Mouse (Mus musculus): ENCODE data around the gene Vwa5b2. TPM values are rescaled to one million over a fixed set of nuclear protein-coding genes. Genes with fewer than 3 reads are reported as not detected.
A peak's percentile ranks its signal among the peaks of the same experiment; 100 is the strongest.

Gene Vwa5b2
- total RNA-seq, 2 experiments from 2014 or later, result 63.4 to 68.3 TPM

DNA sequence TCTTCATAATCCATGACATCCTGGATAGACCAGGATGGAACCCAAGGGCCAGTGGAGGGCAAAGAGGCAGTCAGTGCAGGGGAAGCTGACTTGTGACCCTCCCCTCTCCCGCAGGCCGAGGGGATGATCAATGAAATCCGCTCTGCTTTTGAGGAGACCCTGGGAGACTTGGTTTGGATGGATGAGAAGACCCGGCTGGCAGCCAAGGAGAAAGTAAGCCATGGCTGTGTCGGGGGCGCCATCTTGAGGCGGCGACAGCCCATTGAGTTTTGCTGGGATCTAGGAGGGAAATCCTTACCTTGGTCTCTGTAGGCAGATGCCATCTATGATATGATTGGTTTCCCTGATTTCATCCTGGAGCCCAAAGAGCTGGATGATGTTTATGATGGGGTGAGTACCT, 52.9 kb downstream of the Vwa5b2 start:
- no peak overlapping the region for H3K4me3 ChIP-seq
- DNase-seq (ENCODE audit: extremely low spot score in 1 of 2, low spot score in 2 of 2), result peak; percentile 71 to 81
- peak; percentile 87 for TF ChIP-seq CTCF (IDR thresholded peaks at IDR 0.05)
- H3K27ac ChIP-seq, result no peak overlapping the region
- intact Hi-C loops (cut with DNase I), result loop anchor here (1.0 to 10.0 kb wide), 2 partner anchors 57 to 146 kb away; partner anchors contain the start of gene Vwa5b2

DNA sequence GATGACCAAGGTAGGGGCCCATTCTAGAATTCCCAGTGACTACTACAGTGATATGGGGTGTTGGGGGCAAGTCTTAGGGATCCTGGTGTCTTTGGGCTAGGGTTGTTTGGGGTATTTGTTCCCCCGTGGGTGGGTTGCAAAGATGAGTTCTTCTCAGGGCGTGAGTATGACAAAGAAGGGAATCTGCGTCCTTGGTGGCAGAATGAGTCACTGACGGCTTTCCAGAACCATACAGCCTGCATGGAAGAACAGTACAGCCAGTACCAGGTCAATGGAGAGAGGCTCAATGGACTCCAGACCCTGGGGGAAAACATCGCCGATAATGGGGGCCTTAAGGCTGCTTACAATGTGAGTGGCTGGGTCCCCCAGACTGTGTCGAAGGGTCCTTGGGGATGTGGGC, 54.6 kb downstream of the Vwa5b2 start:
- intact Hi-C loops (cut with DNase I), result loop anchor here (10.0 kb wide), 1 partner anchor 59 kb away; the partner anchor contains the start of gene Vwa5b2
- no peak for TF ChIP-seq CTCF (IDR thresholded peaks at IDR 0.05)
- Histone ChIP-seq H3K4me3 (no peak overlapping the region), H3K27ac (no peak overlapping the region)
- no peak for DNase-seq (ENCODE audit: extremely low spot score in 1 of 2, low spot score in 2 of 2)

DNA sequence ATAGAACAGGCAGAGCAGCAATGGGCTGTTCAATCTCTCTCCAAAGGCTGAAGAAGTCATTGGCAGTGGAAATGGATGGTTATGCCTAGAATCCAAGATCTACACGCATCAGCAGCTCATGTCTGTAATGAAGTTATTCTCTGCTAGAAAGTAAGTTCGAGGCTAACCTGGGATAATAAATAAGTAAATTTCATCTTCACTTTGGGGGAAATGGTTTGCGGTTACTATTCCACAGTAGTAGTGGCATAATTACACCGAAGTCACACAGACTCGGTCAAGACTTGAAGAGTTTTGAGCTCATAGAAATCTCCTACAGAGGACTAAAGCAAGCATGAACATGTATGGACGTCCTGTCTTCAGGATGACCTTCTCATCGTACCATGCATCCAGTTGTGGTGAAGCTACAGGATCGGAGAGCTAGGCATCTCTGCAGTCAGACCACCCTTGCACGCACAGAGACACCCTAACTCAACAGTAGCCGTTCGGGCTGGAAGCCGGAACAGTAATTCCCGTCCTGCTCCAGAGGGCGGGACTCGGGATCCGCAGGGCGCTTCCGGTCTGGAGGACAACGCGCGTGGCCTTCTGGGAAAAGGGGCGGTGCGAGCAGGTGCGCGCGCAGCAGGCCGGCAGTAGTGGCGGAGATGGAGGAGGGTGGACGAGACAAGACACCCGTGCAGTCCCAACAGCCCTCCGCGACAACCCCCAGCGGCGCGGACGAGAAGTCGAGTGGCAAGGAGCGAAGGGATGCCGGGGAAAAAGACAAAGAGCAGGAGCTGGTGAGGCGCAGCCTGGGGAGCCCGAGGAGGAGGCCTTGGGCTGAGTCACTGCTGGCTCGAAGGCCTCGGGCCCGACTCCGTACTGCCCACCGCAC, 62.0 kb downstream of the Vwa5b2 start, which contains the start of gene Psmd2:
TSS of gene Psmd2 (plus strand) at position 577 of the 871 bp plus-strand sequence.
- Histone ChIP-seq H3K4me3 (peak within 1 kb of the TSS; percentile 58), H3K27ac (peak within 1 kb of the TSS; percentile 88)
- TF ChIP-seq CTCF (IDR thresholded peaks at IDR 0.05), result no peak; the same call in 1 of the 2 replicates
- peak; percentile 95 to 98 for DNase-seq (ENCODE audit: extremely low spot score in 1 of 2, low spot score in 2 of 2)
- intact Hi-C loops (cut with DNase I), result loop anchor here (1.0 to 2.0 kb wide), 2 partner anchors 21 to 40 kb away; partner anchors contain the start of genes Alg3, Eef1akmt4 and Gm49333

DNA sequence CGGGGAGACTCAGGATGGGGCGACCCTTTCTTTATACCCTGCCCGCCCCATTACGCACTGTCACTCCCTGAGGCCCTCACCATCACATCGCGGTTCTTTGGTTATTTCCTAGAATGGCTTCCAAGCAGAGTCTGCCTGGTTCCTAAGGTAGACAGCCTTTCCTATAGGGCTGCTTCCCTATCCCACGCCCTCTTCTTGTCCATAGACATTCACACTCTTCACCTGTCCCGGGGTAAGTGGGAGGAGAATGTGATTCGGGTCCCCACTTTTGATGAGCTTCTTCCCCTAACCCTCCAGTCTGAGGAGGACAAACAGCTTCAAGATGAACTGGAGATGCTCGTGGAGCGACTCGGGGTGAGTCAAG, 62.7 kb downstream of the Vwa5b2 start:
- DNase-seq (ENCODE audit: extremely low spot score in 1 of 2, low spot score in 2 of 2), result no peak
- TF ChIP-seq CTCF (IDR thresholded peaks at IDR 0.05), result no peak
- Histone ChIP-seq H3K4me3 (peak overlapping the region; percentile 58), H3K27ac (peak overlapping the region; percentile 88)
- intact Hi-C loops (cut with DNase I), result loop anchor here (1.0 to 2.0 kb wide), 2 partner anchors 21 to 41 kb away; partner anchors contain the start of genes Alg3, Eef1akmt4 and Gm49333

DNA sequence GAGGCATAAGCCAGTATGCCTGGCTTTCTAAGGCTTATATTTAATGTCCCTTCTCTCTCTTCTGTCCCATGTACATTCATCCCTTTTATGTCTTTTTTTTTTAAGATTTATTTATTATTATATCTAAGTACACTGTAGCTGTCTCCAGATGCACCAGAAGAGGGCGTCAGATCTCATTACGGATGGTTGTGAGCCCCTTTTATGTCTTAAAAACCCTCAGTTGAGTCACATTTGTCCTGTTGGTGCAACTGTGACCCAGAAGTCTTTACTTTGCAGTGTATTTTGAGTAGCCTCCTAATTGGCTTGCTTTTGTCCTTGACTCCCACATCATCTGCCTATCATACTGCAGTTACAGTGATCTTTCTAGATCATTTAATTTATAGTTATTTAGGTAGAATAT, 64.0 kb downstream of the Vwa5b2 start:
- no peak overlapping the region for H3K27ac ChIP-seq
- H3K4me3 ChIP-seq, result no peak overlapping the region; the same call in 1 of the 2 replicates
- TF ChIP-seq CTCF (IDR thresholded peaks at IDR 0.05), result peak; percentile 26
- no peak for DNase-seq (ENCODE audit: extremely low spot score in 1 of 2, low spot score in 2 of 2)
- intact Hi-C loops (cut with DNase I), result no loop called here

Small RNA genes within 50 kb of the gene (microRNA-seq; reads per million reads assigned to microRNA genes)
- gene Mir1224, result 422 to 647 reads per million in 2 experiments

Other genes starting within 250 kb of the Vwa5b2 start
- gene Abcc5, start 163.1 kb upstream of the Vwa5b2 start, total RNA-seq (2021), result 100 to 1,000 TPM; 251 to 270 TPM
- 10 to 100 TPM; 59.2 to 59.6 TPM for gene Eif2b5, start 90.7 kb upstream of the Vwa5b2 start, total RNA-seq (2021)
- gene Dvl3, start 72.5 kb upstream of the Vwa5b2 start, total RNA-seq (2021), result 10 to 100 TPM; 64.7 to 70.1 TPM
- 100 to 1,000 TPM; 804 to 827 TPM for gene Ap2m1, start 54.0 kb upstream of the Vwa5b2 start, total RNA-seq (2021)
- gene Abcf3, start 40.9 kb upstream of the Vwa5b2 start, total RNA-seq (2021), result 100 to 1,000 TPM; 102 to 109 TPM
- 1 to 10 TPM; 1.8 to 2.4 TPM for gene Eef1akmt4, start 22.1 kb downstream of the Vwa5b2 start, total RNA-seq (2021)
- gene Gm49333, start 22.1 kb downstream of the Vwa5b2 start, total RNA-seq (2021), result under 1 TPM in 1 of 2 experiments, not detected in 1; 0.33 TPM
- 10 to 100 TPM; 11.8 to 12.2 TPM for gene Alg3, start 22.3 kb downstream of the Vwa5b2 start, total RNA-seq (2021)
- 100 to 1,000 TPM; 178 to 192 TPM for gene Camk2n2, start 31.8 kb downstream of the Vwa5b2 start, total RNA-seq (2021)
- 10 to 100 TPM; 24.7 to 28.9 TPM for gene Ece2, start 40.4 kb downstream of the Vwa5b2 start, total RNA-seq (2021)
- gene Psmd2, start 62.2 kb downstream of the Vwa5b2 start, total RNA-seq (2021), result 100 to 1,000 TPM; 218 to 233 TPM
- 100 to 1,000 TPM; 278 to 283 TPM for gene Eif4g1, start 78.8 kb downstream of the Vwa5b2 start, total RNA-seq (2021)
- 100 to 1,000 TPM; 320 to 343 TPM for gene Fam131a, start 103.8 kb downstream of the Vwa5b2 start, total RNA-seq (2021)
- gene Polr2h, start 128.2 kb downstream of the Vwa5b2 start, total RNA-seq (2021), result 10 to 100 TPM; 22.5 to 28.6 TPM
- gene Clcn2, start 128.3 kb downstream of the Vwa5b2 start, total RNA-seq (2021), result 10 to 100 TPM; 74.8 to 79.3 TPM
- gene Chrd, start 143.7 kb downstream of the Vwa5b2 start, total RNA-seq (2021), result 10 to 100 TPM; 50.5 to 56.3 TPM
- gene Thpo, start 145.0 kb downstream of the Vwa5b2 start, total RNA-seq (2021), result 1 to 10 TPM; 7.5 to 8.7 TPM

Data from left cerebral cortex, adult 2 months (tissue).